Mouse (Mus musculus): ENCODE results near the gene C1qtnf4.

- TF ChIP-seq GATA1 (IDR thresholded peaks at IDR 0.05; ENCODE audit: low read length) (no peak), TAL1 (IDR thresholded peaks at IDR 0.05; ENCODE audit: low read length) (no peak)
These were observed 32.5 kb downstream of the C1qtnf4 start for GRCm38 (mm10) chr2:90917999-90918698.

All from erythroblast, embryonic 14.5 days (primary cell).